Mouse (Mus musculus): ENCODE data around the gene Mrps25.

GRCm38 (mm10) chr6:92199414-92199813 is 15.6 kb upstream of the Mrps25 start:
- TF ChIP-seq ZC3H11A (IDR thresholded peaks at IDR 0.05; ENCODE audit: borderline replicate concordance, low read depth, low read length) = no peak
- no peak for TF ChIP-seq CHD2 (IDR thresholded peaks at IDR 0.05; ENCODE audit: low read depth, low read length)
